Mouse (Mus musculus): ENCODE measurements at regions not wholly inside any gene's neighbourhood (a gene's known extent, or its start where the extent isn't known, plus 50 kb on each side); places are given as distances from the start of the nearest gene placed in this dataset.
"Not testable (repeated sequence)": the region's sequence is repeated elsewhere in the genome, so short reads cannot be mapped to it uniquely, and the experiment has no call there.

DNA sequence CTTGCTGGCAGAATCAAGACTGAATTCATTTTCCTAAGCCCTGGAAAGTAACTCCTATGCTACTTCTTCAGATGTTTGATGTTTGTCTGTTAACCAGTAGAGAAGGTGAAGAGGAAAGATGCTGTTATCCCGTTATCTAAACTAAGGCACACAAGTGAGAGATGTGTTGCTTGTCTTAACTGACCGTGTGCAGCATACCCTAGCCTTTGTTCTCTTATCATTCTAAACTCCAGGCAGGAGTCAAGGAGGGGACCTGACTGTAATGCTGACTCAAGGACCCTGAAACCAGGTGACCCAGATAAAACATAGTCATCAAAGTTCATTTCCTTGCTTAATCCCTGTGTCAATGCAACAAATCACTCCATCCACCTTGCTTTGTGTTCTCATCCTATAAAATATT lies 136.7 kb downstream of the Car2 start:
- no peak for DNase-seq

DNA sequence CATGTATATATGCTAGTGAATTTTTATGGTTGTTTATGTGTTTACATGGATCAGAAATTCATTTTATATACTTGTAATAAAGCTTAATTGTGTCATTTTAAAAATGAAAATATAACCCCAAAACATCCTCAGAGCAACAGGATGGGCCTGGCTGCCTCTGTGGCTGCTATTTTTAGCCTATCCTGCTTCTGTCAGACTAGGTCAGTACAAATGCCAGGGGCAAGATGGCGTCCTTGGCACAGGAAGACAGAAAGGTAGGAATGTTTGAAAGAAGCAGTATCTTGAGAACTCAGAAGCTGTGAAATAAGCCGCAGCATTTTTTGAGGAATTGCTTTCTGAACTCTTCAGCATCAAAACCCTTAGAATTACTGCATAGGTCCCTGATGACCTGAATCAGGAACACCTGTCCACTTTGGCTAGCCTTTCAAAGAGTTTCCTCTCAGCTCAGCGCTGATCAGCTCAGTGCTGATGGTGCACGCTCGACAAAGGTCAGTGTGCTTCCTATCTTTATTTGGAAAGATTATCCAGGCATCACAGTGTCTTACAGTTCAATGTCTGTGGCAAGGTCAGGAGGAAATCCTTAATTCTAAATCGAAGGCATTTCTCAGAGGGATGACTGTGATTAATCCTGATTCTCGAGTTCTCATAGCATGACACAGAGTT lies 154.9 kb downstream of the Car2 start:
- DNase-seq: no peak

DNA sequence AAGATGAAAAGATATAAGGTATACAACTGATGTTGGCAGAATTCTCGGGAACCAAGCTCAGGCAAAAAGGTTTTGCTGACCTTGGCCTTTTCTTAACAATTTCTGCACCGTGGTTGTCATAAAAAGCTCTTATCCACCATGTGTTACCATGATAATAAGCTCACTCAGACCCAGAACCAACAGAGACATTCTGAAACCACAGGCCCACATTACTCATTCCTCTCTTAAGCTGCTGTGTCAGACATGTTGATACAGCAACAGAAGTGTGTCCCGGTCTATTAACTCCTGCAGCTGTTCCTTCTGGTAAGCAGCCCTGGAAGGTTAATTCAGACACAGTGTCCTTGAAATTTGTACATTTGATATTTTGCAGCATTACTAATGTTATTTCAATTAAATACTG lies 167.9 kb downstream of the Car2 start:
- no peak for DNase-seq

DNA sequence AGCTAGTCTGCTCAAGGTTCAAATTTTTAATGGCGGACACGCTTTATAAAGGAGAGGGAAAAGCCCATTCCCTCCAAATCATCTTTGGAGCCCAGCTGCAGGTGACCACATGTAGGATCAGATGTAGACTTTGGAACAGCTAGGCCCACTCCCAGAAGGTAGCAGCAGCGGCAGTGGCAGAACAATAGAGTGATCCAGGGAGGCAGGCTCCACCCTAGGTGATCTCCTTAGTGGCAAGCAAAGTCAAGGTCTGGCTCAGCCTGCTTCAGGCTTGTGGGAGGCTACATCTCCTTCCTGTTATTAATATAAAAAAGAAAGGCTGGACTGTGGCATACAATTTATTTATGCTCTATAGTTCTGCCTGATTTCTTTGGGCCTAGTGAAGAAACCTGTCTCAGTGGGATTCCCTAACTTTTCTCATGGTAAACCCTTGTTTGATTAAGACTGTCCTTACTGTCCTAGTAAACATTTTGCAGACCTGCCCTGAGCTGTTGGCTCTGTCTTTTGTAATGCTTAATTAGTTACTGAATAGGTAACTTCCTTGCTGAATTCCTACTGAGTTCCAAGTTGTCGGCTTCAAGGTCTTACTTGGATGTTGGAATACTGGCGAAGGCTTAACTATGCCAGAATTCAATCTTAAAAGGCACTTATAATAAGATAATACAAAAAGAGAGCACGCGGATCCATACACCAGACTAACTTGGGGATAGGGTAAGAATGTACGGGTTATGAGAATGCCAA lies 169.6 kb downstream of the Car2 start:
- DNase-seq: not testable (repeated sequence)

DNA sequence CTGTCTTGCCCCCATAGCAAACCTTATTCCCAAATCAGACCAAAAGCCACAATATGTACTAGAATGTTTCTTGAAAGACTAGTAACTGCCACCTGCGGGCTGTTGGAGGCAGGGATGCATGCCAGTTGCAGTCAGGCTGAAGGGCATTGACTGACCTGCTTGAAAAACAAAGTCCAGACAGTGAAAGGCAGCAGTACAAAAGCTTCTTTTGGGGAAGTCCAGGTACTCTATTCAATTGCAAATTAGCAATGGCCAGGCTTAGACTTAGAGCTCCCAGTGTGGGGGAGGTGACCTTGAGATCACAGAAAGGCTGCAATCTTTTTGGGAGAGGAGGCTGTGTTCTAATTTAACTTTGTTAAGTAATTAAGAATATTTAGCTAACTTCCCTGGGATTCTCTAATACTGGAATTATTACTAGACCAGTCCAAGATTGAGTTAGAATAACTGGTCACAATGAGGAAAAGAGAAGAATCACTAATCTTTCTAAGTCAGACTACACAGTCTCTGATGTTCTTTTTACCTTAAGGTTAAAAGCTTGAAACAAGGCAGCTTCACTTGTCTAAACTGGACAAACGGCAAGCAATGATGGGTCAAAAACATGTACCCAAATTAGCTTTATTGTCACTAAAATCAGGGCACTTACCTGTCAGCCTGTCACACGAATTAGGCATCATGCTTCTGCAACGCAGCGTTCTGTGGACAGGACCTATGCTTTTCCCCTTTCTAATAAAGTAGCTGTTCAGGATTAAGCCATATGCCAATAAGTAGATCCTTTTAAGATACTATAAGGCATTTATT lies 170.9 kb downstream of the Car2 start:
- not testable (repeated sequence) for DNase-seq

DNA sequence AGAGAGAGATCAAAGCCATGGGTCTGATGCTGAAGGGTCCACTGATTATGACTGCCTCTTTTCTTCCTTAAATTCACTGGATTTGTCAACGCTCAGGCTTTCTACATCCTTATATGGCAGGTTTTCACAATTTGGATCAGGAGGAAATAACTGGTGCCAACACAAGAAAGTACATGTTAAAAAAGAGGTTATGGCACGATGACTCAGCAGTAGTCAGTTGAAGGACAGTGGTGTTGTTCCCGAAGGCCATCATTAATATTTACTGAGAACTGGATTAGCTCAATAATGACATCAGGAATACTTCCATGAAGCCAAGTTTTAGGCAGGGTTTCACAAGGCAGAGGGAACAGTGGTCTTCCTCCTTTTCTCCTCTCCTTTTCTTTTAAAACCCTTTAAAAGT lies 179.6 kb downstream of the Car2 start:
- no peak for DNase-seq

DNA sequence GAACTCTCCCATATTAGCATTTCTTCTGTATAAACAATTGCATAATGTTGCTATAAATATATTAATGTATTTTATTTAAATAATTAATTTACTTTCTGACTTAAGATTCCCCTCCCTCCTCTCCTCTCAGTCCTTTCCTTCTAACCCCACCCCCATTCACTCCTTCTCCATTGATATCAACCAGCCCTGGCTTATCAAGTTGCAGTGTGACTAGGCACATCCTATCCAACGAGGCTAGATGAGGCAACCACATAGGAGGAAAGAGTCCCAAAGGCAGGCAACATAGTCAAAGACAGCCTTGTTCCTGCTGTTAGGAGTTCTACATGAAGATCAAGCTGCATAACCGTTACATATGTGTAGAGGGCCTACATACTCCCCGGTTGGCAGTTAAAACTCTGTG lies 182.2 kb downstream of the Car2 start:
- DNase-seq: peak; percentile 3

DNA sequence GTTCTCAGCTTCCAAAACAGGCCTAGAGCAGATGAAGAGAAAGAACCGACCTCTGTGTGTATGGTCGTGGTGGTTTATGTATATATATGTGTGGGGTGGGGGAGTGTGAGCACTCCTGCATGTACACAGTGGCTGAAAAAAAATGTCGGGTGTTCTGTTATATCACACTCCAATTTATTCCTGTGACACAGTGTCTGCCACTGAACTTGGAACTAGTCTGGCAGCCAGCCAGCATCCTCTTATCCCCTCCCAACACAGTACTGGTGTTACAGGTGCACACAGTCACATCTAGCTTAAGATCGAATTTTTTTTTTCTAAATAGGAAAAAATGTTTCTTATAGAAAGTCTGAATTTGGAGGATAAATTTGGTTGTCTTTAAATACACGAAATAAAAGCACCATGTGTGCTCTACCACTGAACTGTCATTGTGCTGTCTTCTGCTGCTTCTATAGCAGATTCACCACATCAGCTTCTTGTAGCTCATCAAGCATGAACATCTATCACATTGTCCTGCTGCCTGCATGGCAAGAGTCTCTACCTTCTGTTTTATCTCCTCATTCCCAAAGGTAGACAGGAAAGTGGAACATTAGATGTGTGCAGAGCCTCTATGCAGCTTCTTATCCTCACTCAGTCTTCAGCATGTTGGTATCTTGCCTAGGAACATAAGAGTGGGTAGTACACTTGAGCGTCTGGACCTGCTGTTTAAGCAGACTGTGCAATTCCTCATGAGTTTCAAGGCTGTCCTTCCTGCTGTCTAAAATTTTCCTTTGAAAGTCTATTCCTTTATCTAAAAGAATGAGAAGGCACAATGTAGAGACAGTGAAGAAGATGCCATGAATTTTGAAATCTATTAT lies 185.2 kb downstream of the Car2 start:
- no peak for DNase-seq

DNA sequence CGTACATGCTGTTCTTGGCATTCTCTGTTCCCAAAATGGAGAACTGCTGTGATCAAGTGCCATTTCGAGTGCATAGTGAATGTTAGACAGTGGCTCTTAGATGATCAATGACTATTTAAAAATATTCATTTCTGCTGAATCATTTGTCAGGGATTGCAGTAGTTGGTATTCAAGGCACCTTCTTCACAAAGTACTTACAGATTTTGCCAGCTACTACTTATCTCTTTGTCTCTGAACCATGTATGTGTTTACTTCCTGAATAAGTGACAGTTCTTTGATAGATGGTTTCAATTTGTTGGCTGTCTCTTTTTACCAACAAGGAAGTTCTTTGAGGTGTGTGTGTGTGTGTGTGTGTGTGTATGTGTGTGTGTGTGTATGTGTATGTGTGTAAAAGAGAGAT lies 187.3 kb downstream of the Car2 start:
- no peak for DNase-seq

DNA sequence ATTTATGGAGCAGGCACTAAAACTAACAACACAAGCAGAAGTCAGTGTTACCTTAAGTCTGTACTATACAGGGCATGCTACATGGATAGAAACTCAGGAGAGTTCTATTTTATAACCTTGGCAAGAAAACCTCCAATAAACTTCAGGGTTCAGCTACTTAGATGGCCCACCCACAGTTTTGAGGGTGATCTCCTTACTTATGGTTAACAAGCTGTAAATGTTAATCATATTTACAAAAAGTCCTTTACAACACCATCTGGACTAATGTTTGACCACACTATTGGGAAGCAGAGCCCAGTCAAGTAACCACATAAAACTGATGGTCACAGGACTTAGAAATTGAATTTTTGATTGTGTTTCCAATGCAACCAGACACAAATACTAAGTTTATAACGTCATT lies 187.8 kb downstream of the Car2 start:
- no peak for DNase-seq

DNA sequence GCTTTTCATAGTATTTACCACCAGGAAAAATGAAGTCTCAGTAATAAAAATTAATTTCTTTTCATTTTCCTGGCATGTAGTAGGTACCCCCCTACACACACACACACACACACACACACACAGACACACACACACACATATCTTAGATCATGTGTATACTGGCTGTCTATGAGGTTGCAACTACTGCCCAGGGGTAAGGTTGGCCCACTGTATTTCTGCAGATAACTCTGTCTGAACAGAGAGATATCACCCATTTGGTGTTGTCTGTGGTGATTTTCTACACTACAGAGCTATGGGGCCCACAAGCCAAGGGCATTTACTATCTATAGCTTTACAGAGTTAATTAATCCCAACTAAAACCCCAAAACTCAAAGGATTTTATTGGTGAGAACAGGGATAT lies 188.9 kb downstream of the Car2 start:
- no peak for DNase-seq

DNA sequence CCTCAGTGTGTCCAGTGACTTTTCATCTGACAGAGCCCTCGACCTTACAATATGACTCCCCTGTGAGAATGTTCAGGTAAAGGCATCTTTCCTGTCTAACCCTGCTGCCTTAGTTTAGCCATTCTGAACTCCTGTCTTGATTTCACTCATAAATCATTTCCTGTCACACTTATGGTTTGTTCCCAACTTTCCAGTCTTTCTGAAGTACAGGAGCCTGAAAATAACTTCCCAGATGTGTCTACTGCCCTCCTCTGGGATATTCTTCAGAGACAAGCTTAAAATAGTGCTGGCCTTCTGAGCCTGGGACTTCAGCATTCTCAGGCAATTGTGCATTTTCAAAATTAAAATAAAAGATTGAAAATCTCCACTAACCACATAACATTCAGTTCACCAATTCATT lies 204.1 kb downstream of the Car2 start:
- DNase-seq: no peak

DNA sequence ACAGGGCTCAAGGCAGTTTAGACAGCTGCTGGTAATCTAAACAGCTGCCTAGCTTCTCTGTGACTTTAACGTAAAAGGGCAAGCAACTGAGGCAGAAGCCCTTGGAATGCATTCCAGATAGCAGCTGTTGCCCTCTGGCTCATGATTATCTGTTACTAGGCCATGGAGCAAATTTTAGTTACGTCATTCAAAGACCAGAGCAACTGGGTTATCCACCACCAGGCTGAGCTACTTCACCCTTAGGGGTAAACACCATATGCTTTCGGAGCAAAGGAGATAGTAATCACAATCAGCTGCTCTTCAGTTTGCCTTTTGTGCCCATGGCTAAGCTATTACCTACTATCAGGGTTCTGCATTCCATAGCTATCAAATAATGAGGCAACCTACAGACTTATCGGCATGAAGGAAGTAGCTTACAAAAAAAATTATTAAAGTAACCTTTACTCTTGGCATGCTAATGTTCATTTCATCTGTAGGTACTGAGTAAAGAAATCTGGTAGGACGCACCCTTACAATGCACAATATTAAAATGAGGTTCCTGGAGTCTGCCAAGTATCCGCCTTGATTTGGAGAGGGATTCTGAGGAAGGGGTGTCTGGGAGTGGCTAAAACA lies 212.2 kb downstream of the Car2 start:
- no peak for DNase-seq

DNA sequence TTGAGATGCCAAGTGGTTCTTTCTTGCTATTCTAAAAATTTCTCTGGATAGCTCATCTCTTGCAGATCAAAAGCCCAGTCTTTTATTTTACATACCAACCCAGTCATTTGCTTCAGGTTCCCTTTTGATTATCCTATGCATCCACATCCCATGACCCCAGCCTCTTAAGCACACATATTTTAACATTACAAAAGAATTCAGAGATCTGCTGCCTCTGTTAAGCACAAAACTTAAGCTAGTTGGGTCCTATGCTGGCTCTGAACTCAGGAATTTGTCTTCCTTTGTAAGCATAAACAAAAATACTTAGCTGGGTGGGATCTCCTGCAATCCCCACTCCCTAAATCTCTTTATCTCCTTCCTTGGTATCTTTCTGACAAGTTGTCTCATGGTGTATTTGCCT lies 212.9 kb downstream of the Car2 start:
- DNase-seq: no peak

DNA sequence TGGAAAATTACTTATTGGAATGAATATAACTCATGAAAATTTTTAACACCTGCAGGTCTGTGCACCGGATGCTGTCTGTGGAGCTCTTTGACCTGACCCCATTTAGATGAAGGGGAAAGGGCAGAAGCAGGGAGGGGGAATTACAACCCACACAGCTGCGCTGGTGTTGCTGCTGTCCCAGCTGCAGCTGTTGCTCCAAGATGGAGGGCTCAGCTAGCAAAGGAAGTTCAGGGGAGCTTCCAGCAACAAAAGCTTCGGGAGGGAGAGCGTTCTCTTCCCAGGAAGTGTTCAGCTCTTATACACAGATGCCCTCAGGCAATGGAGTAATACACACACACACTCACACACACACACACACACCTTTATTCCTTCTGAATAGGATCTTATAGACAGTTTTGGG lies 219.6 kb downstream of the Car2 start:
- no peak for DNase-seq

DNA sequence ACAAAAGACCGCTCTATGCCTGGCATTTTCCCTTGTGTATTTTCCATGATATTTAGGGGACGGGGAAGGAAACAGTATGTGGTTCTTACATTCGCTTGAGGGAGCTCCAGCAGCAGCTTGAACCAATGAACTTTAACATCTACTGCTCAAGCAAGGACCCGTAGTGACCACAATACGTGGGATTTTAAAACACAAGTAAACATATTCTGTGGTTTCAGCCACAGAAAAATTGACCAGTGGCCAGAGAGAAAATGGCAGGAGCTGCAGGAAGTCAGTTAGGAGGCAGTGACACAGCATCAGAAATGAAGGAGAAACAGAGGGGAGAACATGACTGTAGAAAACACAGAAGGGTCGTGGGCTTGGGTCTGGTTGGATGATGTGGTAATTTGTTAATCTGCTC lies 220.2 kb downstream of the Car2 start:
- no peak for DNase-seq

DNA sequence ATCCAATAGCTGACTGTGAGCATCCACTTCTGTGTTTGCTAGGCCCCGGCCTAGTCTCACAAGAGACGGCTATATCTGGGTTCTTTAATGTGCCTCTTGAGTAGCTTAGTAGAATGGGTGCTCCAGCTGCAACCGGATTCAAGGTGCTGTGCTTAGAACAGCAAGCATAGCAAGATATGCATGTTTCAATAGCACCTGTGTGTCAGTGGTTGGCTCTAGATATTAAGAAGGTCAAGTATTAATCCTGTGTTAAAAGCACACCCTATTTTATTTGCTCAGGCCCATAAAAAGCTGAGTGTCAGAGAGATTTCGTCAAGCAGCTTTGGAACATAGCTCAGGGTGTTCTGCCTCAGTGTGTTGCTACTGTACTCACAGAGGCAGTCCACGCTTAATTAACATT lies 221.2 kb downstream of the Car2 start:
- DNase-seq: no peak

DNA sequence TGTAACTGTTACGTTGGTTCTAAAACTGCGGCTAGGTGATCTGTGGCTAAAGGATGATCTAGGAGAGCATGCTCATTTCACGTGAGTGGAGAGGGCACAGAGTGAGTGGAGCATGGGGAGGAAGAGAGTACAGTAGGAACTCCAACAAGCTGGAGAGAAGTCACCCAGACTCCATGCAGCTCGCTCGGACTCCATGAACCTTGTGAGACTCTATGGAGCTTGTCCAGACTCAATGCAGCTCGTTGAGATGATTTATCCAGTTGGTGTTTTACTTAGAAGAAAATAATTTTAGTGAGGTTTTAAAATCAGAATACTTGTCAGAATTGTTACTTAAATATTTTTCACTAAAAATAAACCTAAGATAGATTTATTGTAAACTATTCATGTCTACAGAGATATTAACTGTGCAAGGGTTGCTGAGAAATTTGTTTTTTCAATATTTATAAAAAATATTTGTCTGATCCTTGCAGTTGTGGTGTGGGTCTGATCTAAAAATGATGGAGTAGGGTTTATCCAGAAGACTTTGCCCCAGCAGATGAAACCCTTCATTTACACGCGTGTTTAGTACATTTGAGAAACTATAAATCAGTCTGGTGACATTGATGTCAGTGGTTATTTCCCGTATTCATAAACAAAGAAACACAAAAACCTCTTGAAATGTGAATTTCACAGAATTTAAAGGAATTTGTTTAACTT lies 222.3 kb downstream of the Car2 start:
- no peak for DNase-seq

DNA sequence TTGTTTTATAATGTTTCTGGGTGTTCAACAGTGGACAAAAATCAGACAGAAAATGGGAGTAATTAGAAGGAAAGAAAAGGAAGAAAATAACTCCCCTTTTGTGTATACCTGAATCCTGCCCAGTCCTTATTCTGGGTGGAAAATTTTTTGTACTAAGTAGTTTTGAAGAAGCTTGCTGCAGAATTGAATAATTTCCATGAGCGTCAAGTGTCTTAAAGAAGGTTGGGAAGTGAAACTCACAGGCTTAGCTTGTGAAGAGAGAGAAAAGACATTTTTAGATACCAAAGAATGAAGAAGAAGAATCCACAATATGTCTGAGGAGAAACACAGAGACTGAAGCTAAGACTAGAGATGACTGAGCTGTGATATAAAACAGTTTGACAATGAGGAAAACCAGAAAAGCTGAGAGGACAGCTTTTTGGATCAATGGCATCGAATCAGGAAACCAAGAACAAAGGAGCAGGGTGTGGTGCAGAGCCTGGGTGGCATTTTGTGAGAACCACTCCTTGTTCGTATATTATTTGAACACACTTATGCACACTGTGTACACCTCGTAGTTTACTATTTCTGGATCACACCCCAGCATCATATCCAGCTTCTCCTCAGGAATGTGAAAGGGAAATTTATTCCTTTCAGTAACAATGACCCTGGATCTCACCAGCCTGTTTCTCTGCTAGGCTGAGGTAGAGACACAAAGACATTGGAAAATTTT lies 221.9 kb downstream of the Gm9733 start:
- no peak for DNase-seq

DNA sequence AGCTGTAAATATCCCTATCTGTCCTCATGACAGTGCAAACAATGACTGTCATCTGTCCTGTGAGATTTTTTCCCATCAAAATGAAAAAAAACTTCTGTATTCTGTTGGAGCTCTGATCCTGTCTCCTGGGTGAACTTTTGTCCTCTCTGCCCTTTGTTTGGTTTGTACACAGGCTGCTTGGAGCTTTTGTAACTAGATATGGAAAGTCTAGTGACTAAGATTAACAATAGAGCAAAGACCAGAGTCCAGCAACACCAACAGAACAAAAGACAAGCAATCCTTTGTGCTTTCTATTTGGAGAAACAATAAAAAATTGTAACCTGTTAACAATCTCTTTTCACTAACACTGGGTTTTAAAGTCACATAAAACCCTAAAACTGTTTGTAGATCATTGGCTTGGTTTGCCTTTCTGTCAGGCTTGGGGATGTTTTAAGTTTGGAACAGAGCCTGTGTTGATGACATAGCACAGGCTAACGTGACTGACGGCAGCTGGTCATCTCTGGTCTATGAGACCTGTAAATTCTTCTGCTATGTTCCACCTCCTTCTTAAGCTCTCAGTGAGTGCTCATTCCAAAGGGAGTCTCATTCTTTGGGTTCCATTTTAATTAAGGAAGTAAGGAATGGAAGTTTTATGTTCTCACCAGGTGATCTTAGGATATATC lies 219.8 kb downstream of the Gm9733 start:
- DNase-seq: no peak
